Mouse (Mus musculus) spleen, postnatal 14 days (tissue): ENCODE measurements around the gene Pusl1.

Experiments used
- DNase-seq, 2 experiments: peaks; one replicate each; pipeline ENCODE4 v3.0.0; 2021 to 2022; ENCODE audit warnings: low spot score in 2 of 2

The Pusl1 gene

DNA sequence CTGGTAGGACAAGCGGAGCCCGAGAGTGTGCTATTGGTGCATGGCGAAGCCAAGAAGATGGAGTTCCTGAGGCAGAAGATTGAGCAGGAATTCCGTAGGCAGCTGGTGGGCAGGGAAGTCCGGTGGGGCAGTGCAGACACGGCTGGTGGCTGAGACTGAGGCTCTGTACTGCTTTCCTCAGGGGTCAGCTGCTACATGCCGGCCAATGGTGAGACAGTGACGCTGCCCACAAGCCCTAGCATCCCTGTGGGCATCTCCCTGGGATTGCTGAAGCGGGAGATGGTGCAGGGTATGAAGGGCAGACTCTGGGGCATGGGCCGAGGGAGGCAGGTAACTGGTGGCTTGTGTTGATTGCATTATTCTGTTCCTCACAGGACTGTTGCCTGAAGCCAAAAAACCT, 3.9 kb downstream of the Pusl1 start:
- DNase-seq: peak in 1 of 2 experiments; percentile 5

DNA sequence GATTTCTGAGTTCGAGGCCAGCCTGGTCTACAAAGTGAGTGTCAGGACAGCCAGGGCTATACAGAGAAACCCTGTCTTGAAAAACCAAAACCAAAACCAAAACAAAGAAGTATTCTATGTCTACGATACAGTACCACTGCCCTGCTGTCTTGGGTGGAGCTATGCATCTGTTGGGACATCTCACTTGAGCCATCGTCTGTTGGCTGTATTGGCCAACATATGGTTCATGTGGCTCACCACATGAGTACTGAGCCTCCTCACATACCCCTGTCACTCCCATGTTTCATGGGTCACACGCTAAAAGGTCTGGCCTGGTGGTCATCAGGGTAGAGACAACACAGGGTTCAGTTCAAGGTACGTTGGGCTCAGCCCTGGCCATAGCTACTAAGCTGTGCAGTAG, 5.3 kb downstream of the Pusl1 start:
- no peak for DNase-seq

DNA sequence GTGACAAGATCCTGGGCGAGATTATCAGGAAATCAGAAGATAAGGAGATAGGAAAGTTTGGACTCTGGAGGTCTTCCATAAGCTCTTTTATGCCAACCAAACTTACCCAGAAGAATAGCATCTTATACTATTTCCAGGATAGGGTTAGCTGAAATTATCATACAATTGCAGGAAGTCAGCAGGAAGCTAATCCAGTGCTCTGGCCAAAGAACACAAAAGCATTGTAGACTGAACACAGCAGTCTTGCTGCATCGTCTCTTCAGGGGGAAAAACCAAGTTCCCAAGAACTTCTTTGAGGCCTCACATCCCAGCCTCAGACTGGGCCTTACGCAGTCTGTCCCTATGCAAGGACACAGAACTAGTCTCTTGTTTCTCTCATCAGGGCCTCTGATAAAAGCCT, 8.0 kb downstream of the Pusl1 start:
- no peak for DNase-seq

GRCm38 (mm10) chr4:155871404-155871803, 20.2 kb downstream of the Pusl1 start:
- DNase-seq: no peak

DNA sequence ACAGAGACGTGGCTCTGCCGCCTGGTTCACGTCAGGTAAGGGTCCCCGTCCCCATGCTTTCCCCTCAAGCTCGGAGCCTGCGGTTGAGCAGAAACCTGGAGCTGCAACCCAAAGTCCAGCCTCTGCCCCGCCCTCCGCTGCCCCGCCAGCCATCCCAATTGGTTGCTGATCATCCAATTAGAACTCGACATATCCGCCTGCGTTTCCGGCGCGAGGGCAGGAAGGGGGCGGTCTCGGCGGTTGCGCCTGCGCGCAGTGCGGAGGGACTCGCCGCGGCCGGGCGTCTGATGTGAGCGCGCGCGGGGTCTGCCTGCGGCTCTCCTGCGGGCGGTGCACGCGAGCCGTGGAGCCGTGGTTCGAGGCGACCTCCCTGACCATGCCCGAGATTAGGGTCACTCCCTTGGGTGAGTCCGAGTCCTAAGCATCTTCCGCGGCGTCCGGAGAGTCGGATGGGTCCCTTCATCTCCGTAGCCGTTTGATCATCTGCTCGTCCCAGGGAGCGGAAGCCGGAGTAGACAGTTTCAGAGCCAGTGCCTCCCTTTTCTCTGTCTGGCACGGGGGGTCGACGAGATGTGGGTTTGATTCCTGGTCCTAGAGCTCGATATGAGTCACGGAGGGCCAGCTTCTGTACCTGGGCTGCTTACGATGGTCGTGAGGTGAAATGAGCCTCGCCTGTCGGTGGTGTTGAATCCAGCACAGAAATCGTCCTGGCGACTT, 22.1 kb downstream of the Pusl1 start, which contains the start of the genes Cptp and Ints11:
Gene Cptp (minus strand): TSS at position 124 of the 717 bp plus-strand sequence.
Gene Ints11 (plus strand): TSS at position 230 of the 717 bp plus-strand sequence.
- peak; percentile 94 to 95 for DNase-seq

DNA sequence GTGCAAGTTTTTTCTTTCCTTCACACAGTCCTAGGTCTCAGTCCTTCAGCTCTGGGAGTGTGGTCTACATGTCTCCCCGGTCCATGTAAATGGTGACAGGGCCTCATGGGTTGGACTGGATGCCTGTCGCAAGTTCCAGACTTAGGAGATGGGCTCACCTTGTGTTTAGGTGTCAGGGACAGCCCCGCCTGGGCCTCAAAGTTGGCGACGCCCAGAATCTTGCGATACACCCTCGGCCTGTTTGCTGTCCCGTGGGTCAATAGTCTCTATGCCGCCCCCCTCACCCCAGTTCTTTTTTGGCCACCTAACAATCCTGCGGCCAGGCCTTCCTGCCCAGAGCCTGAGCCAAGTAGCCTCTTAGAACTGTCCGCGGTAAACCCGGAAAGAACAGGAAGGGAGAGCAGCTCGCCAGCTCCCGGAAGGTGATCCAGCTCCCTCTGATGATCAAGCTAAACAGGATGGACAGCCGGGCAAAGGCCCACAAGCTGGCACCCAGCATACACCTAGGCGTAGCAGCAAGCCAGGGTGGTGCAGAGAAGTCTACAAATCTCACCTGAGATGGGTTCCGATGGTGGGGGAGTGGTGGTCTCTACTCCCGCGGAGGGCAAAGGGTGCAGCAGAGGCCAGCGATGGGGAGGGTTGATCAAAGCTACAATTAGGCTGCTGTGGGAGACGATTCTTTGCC, 22.8 kb downstream of the Pusl1 start:
- no peak for DNase-seq

GRCm38 (mm10) chr4:155863001-155863400, 28.6 kb downstream of the Pusl1 start, which contains the start of gene Tas1r3:
Gene Tas1r3 (minus strand): TSS chr4:155863362.
- no peak for DNase-seq

GRCm38 (mm10) chr4:155861787-155862186, 29.8 kb downstream of the Pusl1 start:
- no peak for DNase-seq

- no peak for DNase-seq
Measured at GRCm38 (mm10) chr4:155859318-155859717, 32.3 kb downstream of the Pusl1 start.

GRCm38 (mm10) chr4:155856881-155857280, 34.7 kb downstream of the Pusl1 start:
- no peak for DNase-seq

DNA sequence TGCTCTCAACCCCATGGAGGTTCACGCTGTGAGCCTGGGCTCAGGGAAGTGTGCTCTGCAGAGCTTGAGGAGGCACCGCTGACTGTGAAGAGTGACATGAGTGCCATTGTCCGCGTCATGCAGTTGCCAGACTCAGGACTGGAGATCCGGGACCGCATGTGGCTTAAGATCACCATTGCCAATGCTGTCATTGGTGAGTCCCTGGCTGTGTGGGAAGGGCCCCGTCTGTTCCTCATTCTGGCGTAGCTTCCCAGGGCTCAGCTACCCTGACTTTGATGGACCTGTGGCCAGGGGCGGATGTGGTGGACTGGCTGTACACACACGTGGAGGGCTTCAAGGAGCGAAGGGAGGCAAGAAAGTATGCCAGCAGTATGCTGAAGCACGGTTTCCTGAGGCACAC, 35.5 kb downstream of the Pusl1 start:
- no peak for DNase-seq

GRCm38 (mm10) chr4:155854991-155855390, 36.6 kb downstream of the Pusl1 start:
- DNase-seq: no peak

DNA sequence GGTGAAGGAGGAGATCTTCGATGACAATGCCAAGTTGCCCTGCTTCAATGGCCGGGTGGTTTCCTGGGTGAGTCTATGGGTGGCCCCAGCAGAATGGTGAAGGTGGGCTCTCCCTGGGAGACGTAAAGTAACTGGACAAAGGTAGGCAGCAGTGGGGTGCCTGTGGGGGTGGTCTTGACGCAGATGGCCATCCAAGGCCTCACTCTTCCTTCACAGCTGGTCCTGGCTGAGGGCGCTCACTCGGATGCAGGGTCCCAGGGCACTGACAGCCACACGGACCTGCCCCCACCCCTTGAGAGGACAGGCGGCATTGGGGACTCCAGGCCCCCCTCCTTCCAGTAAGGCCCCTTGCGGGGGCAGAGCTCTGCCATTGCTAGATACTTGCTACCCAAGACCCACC, 38.2 kb downstream of the Pusl1 start:
- DNase-seq: no peak

- DNase-seq: no peak
Measured at GRCm38 (mm10) chr4:155851951-155852411, 39.6 kb downstream of the Pusl1 start.

DNA sequence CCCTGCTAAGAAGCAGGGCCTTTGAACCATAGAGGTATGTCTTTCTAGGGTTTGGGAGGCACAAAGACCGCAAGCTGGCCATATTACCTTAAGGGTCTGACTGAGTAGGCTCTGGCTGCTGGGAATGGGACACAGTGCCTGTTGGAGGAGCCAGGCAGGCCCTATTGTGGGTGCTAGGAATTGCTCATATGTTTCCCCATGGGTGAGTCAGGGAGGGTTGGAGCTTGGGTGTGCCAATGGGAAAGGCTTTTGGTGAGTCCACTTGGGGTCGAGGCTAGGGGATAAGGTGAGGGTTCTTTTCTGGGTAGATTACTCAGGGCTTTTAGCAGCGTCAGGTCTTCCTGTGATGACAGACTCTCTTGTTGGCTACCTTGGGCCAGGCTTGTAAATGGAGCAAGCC, 40.2 kb downstream of the Pusl1 start:
- no peak for DNase-seq

DNA sequence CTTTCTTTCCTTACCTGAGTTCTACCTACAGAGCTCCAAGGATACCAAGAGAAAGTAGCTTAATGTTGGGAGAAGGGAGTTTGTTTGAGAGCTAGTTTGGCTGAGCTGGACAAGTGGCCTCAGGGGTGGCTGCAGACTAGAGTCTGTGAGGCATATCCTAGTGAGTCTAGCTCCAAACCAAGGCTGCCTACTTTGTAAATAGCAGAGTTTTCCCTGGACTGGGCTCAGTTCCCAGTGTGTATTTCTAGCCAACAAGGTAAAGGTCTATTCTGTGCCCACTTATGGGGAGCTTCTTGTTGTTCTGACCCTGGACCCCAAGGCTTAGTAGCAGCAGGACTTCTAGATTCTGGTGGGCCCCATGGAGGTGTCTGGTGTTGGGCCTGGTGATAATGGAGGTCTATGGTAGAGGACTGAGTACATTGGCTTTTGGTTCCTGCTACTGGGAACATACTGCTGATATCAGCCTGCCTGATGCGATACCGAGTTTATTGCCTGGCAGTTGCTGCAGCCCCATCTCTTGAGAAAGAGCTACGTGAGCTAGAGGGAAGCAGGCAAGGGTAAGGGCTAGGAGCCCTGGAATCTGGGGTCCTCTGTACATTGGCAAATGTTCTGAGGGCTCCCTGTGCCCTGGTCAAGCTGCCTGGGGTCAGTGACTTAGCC, 41.7 kb downstream of the Pusl1 start:
- DNase-seq: no peak

DNA sequence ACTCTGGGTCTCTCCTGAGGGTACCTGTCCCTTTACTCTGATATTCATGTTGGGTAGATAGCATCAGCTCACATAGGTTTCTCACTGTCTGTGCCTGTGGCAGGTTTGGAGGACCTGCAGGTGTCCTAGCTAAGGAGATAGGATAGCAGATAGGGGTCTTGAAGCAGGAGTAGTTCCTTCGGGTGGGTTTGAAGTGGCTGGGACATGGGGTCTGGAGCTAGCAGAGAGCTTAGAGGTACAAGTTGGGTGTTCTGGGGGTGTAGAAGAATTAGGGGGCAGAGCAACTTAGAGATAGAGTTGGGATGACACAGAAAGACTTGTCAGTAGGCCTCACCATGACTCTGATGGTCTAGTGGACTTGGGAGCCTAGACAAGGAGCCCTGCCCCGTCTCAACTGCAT, 42.2 kb downstream of the Pusl1 start:
- DNase-seq: no peak

GRCm38 (mm10) chr4:155848434-155849095, 43.0 kb downstream of the Pusl1 start:
- DNase-seq: no peak

- DNase-seq: peak in 1 of 2 experiments; percentile 31
Measured at GRCm38 (mm10) chr4:155847591-155848352, 43.8 kb downstream of the Pusl1 start.

DNA sequence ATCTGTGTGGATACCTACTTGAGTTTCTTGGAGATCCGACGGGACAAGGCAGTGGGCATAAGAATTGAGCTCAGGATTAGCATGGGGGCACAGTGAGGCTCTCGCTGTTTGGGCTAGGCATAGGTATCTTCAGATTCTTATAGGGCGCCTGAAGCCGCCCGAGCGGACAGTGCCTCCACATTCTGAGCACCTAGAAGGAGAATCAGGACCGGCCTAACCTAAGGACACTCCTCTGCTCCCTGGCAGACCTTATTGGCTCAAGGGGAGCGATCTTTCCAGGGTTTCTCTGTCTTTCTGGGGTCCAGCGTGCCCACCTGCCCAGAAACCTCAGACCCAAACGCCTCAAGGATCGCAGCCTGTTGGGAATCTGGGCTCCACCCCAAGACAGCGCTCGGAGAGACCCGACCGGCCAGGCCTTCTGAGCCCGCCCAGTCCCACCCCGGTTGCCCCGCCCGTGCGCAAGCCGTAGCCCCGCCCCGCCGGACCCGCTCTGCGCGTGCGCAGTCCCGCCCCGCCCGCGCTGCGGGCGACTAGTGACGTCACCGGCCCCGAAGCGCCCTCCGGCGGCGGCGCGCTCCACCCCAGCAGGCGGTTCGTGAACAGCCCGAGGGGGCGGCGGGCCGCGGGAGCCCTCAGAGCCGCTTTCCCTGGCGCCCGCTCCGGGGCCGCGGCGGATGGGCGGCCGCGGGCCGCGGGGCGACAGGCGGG, 44.6 kb downstream of the Pusl1 start, which contains the start of gene Dvl1:
Gene Dvl1 (plus strand): TSS at position 532 of the 708 bp plus-strand sequence.
- peak; percentile 97 to 98 for DNase-seq
